Mouse (Mus musculus) thymus, adult 2 months (tissue): ENCODE results near the gene Commd9. TPM values are rescaled to one million over a fixed set of nuclear protein-coding genes. Genes with fewer than 3 reads are reported as not detected.

ENCODE experiments used
- DNase-seq: peaks from one replicate; pipeline ENCODE4 v3.0.0; 2021
- H3K27ac ChIP-seq: fragments of 200-500 bp; 2 replicates; pipeline ENCODE4 v1.5.1; 2012; ENCODE audit warnings: low read length, control low read depth; ENCODE audit not compliant: control insufficient read depth, insufficient read depth
- H3K27me3 ChIP-seq: fragments of 200-500 bp; 2 replicates; pipeline ENCODE4 v1.6.1; 2012; ENCODE audit warnings: mild to moderate bottlenecking, low read length, moderate library complexity, mixed read lengths; ENCODE audit not compliant: control insufficient read depth, insufficient read depth
- H3K36me3 ChIP-seq: fragments of 200-500 bp; 2 replicates; pipeline ENCODE4 v1.6.1; 2012; ENCODE audit warnings: mild to moderate bottlenecking, low read length, moderate library complexity; ENCODE audit not compliant: control insufficient read depth, insufficient read depth
- H3K4me1 ChIP-seq: fragments of 200-500 bp; replicated peaks from 2 replicates; pipeline ENCODE4 v1.6.1; 2012; ENCODE audit warnings: low read length; ENCODE audit not compliant: control insufficient read depth, insufficient read depth
- H3K4me3 ChIP-seq: fragments of 200-500 bp; 2 replicates; pipeline ENCODE4 v1.5.1; 2012; ENCODE audit warnings: mild to moderate bottlenecking, low read length, control low read depth, moderate library complexity; ENCODE audit not compliant: control insufficient read depth, insufficient read depth
- CTCF ChIP-seq: fragments of 200-500 bp; IDR thresholded peaks from 2 replicates; pipeline ENCODE4 v1.5.1; 2012; ENCODE audit warnings: mild to moderate bottlenecking, control low read depth, low read length, moderate library complexity, borderline replicate concordance; ENCODE audit not compliant: control insufficient read depth, poor library complexity, insufficient read depth; ENCODE audit errors: extremely low read depth
- POLR2A ChIP-seq: fragments of 200-500 bp; IDR thresholded peaks from 2 replicates; pipeline ENCODE4 v1.6.1; 2012; ENCODE audit warnings: mild to moderate bottlenecking, low read length, control low read depth, moderate library complexity; ENCODE audit not compliant: control insufficient read depth, poor library complexity, insufficient read depth; ENCODE audit errors: extremely low read depth
- WGBS: fragments of 180-500 bp; shearing (Covaris S2); methylation state at CpG from one replicate; pipeline ENCODE4 v1.1.7; 2018; 5-methylcytosine and 5-hydroxymethylcytosine counted together
- polyA plus RNA-seq: library from polyadenylated mRNA; depleted of rRNA; stranded (reverse); fragments of >200 nt; gene quantifications from 2 replicates; pipeline ENCODE4 v1.2.3, GENCODE M21; 2012

Gene Commd9
- polyA plus RNA-seq, 1 experiment: 53.2 TPM

GRCm38 (mm10) chr2:101871179-101871578 is 14.9 kb upstream of the Commd9 start:
- 14% methylated on average over 14 of the region's 14 CpGs for WGBS
- Histone ChIP-seq H3K36me3 (no peaks in the 10 kb centered on the region), H3K4me1 (peaks cover 2% of the 10 kb centered on the region), H3K27me3 (no peaks in the 10 kb centered on the region), H3K4me3 (no peak overlapping the region), H3K27ac (no peak overlapping the region)
- TF ChIP-seq CTCF: peak; percentile 61; the same call in 1 of the 2 replicates
- TF ChIP-seq POLR2A: no peak
- DNase-seq: peak; percentile 38

GRCm38 (mm10) chr2:101881471-101882162 is 4.4 kb upstream of the Commd9 start:
- no peak for DNase-seq
- H3K27ac ChIP-seq: no peak overlapping the region
- no peaks in the 10 kb centered on the region for H3K36me3 ChIP-seq
- no peaks in the 10 kb centered on the region; the same call in 1 of the 2 replicates for H3K27me3 ChIP-seq
- H3K4me3 ChIP-seq: no peak overlapping the region
- H3K4me1 ChIP-seq: peaks cover 2% of the 10 kb centered on the region; the same call in 1 of the 2 replicates
- TF ChIP-seq CTCF: no peak
- TF ChIP-seq POLR2A: no peak
- WGBS: 77% methylated on average over 9 of the region's 9 CpGs

GRCm38 (mm10) chr2:101882998-101883397 is 3.0 kb upstream of the Commd9 start, which contains the start of gene Prr5l:
Gene Prr5l, minus strand, starts transcription at chr2:101883027.
- no peak for TF ChIP-seq CTCF
- TF ChIP-seq POLR2A: no peak
- no peaks in the 10 kb centered on the region for H3K36me3 ChIP-seq
- H3K4me1 ChIP-seq: peaks cover 2% of the 10 kb centered on the region; the same call in 1 of the 2 replicates
- H3K4me3 ChIP-seq: no peak within 1 kb of the TSS
- no peak for DNase-seq
- no peak within 1 kb of the TSS for H3K27ac ChIP-seq
- no peaks in the 10 kb centered on the region for H3K27me3 ChIP-seq
- 74% methylated on average over 3 of the region's 3 CpGs for WGBS

- Histone ChIP-seq H3K27me3 (no peaks in the 10 kb centered on the region), H3K27ac (no peak overlapping the region), H3K4me1 (peaks cover 2% of the 10 kb centered on the region; the same call in 1 of the 2 replicates), H3K36me3 (no peaks in the 10 kb centered on the region), H3K4me3 (no peak overlapping the region)
- TF ChIP-seq CTCF (no peak), POLR2A (no peak)
- no peak for DNase-seq
- 93% methylated on average over 2 of the region's 2 CpGs for WGBS
Observed at GRCm38 (mm10) chr2:101884286-101884685, 1.8 kb upstream of the Commd9 start.

- H3K27ac ChIP-seq: no peak overlapping the region
- 97% methylated on average over 8 of the region's 8 CpGs for WGBS
- no peaks in the 10 kb centered on the region for H3K36me3 ChIP-seq
- H3K4me1 ChIP-seq: peaks cover 2% of the 10 kb centered on the region; the same call in 1 of the 2 replicates
- no peak overlapping the region for H3K4me3 ChIP-seq
- DNase-seq: no peak
- TF ChIP-seq CTCF (no peak), POLR2A (no peak)
- H3K27me3 ChIP-seq: no peaks in the 10 kb centered on the region
Observed at GRCm38 (mm10) chr2:101888886-101889285, 2.8 kb downstream of the Commd9 start.

GRCm38 (mm10) chr2:101891143-101891542 is 5.1 kb downstream of the Commd9 start:
- no peak overlapping the region for H3K4me3 ChIP-seq
- H3K27ac ChIP-seq: no peak overlapping the region
- no peak for TF ChIP-seq POLR2A
- no peak for TF ChIP-seq CTCF
- H3K4me1 ChIP-seq: no peaks in the 10 kb centered on the region
- 74% methylated on average over 7 of the region's 7 CpGs for WGBS
- no peaks in the 10 kb centered on the region for H3K27me3 ChIP-seq
- H3K36me3 ChIP-seq: no peaks in the 10 kb centered on the region
- no peak for DNase-seq

- H3K4me3 ChIP-seq: no peak overlapping the region
- H3K4me1 ChIP-seq: no peaks in the 10 kb centered on the region
- no peaks in the 10 kb centered on the region for H3K36me3 ChIP-seq
- DNase-seq: no peak
- no peak overlapping the region for H3K27ac ChIP-seq
- WGBS: 95% methylated on average over 3 of the region's 3 CpGs
- TF ChIP-seq POLR2A (no peak), CTCF (no peak)
- H3K27me3 ChIP-seq: no peaks in the 10 kb centered on the region
Observed at GRCm38 (mm10) chr2:101894126-101894525, 8.1 kb downstream of the Commd9 start.
